Mouse (Mus musculus) embryonic facial prominence, embryonic 14.5 days (tissue): ENCODE measurements around the gene Adgrv1. TPM values are rescaled to one million over a fixed set of nuclear protein-coding genes. Genes with fewer than 3 reads are reported as not detected.

Source experiments
- ATAC-seq: fragments of 200-750 bp; cut with Nextera tagmentation; 2 replicates; pipeline ENCODE4 v1.8.0; 2017; ENCODE audit warnings: low read depth, moderate number of reproducible peaks, moderate TSS enrichment
- DNase-seq: peaks from one replicate; pipeline ENCODE4 v3.0.0-alpha.2; 2015; ENCODE audit warnings: low spot score
- H3K27ac ChIP-seq: fragments of 300-500 bp; sonication (generic); replicated peaks from 2 replicates; pipeline ENCODE4 v1.5.1; 2014; ENCODE audit warnings: low read depth, mild to moderate bottlenecking, low read length, moderate library complexity
- H3K27me3 ChIP-seq: fragments of 300-500 bp; sonication (generic); replicated peaks from 2 replicates; pipeline ENCODE4 v1.6.1; 2014; ENCODE audit warnings: low read length; ENCODE audit not compliant: control insufficient read depth, insufficient read depth
- H3K36me3 ChIP-seq: fragments of 300-500 bp; sonication (generic); 2 replicates; pipeline ENCODE4 v1.6.1; 2014; ENCODE audit warnings: low read length, mixed read lengths; ENCODE audit not compliant: control insufficient read depth, insufficient read depth
- H3K4me1 ChIP-seq: fragments of 300-500 bp; sonication (generic); 2 replicates; pipeline ENCODE4 v1.6.1; 2014; ENCODE audit warnings: antibody characterized with exemption, low read length; ENCODE audit not compliant: control insufficient read depth, insufficient read depth
- H3K4me2 ChIP-seq: fragments of 300-500 bp; sonication (generic); 2 replicates; pipeline ENCODE4 v1.6.1; 2014; ENCODE audit warnings: low read depth, mild to moderate bottlenecking, low read length, moderate library complexity, mixed read lengths
- H3K4me3 ChIP-seq: fragments of 300-500 bp; sonication (generic); 2 replicates; pipeline ENCODE4 v1.5.1; 2014; ENCODE audit warnings: low read depth, mild to moderate bottlenecking, low read length
- H3K9ac ChIP-seq: fragments of 300-500 bp; sonication (generic); 2 replicates; pipeline ENCODE4 v1.6.1; 2014; ENCODE audit warnings: low read depth, mild to moderate bottlenecking, low read length, moderate library complexity, mixed read lengths
- H3K9me3 ChIP-seq: fragments of 300-500 bp; sonication (generic); 2 replicates; pipeline ENCODE4 v1.6.1; 2016; ENCODE audit warnings: low read length; ENCODE audit not compliant: control insufficient read depth
- WGBS: fragments of 180-500 bp; shearing (Covaris S2); extraction: QIAGEN DNeasy Blood & Tissue Kit; methylation state at CpG from one replicate; pipeline ENCODE4 v1.1.7; 2014; 5-methylcytosine and 5-hydroxymethylcytosine counted together
- polyA plus RNA-seq: library from polyadenylated mRNA; unstranded; fragments of >200 nt; fragmentation: Nextera tagmentation; extraction: Ambion mirVana; gene quantifications from 2 replicates; pipeline ENCODE4 v1.2.1, GENCODE M21; 2014

Gene Adgrv1
- polyA plus RNA-seq, 1 experiment from 2014 or later = 0.61 TPM

- no peaks in the 10 kb centered on the region for H3K36me3 ChIP-seq
- H3K9ac ChIP-seq = no peak overlapping the region
- 0 out of 2 replicates have a peak, but pooled peaks cover 3% of the 10 kb centered on the region for H3K4me1 ChIP-seq
- H3K9me3 ChIP-seq = no peaks in the 10 kb centered on the region
- no peak overlapping the region for H3K4me2 ChIP-seq
- H3K4me3 ChIP-seq = no peak overlapping the region
- no peak for ATAC-seq
- H3K27me3 ChIP-seq = no peaks in the 10 kb centered on the region
- no peak for DNase-seq
- WGBS = 82% methylated on average over 2 of the region's 2 CpGs
- no peak overlapping the region for H3K27ac ChIP-seq
Observed at GRCm38 (mm10) chr13:81241181-81241580, 391.8 kb downstream of the Adgrv1 start.

GRCm38 (mm10) chr13:81239836-81240235, 393.1 kb downstream of the Adgrv1 start:
- H3K27me3 ChIP-seq = no peaks in the 10 kb centered on the region
- no peak overlapping the region for H3K4me3 ChIP-seq
- no peak overlapping the region for H3K27ac ChIP-seq
- 0 out of 2 replicates have a peak, but pooled peaks cover 3% of the 10 kb centered on the region for H3K4me1 ChIP-seq
- 97% methylated on average over 10 of the region's 10 CpGs for WGBS
- DNase-seq = no peak
- no peak for ATAC-seq
- H3K4me2 ChIP-seq = no peak overlapping the region
- no peak overlapping the region for H3K9ac ChIP-seq
- no peaks in the 10 kb centered on the region for H3K36me3 ChIP-seq
- H3K9me3 ChIP-seq = no peaks in the 10 kb centered on the region

GRCm38 (mm10) chr13:81239427-81239826, 393.5 kb downstream of the Adgrv1 start:
- Histone ChIP-seq H3K4me2 (no peak overlapping the region), H3K4me3 (no peak overlapping the region), H3K27me3 (no peaks in the 10 kb centered on the region), H3K9ac (no peak overlapping the region), H3K36me3 (no peaks in the 10 kb centered on the region), H3K9me3 (no peaks in the 10 kb centered on the region), H3K27ac (no peak overlapping the region), H3K4me1 (0 out of 2 replicates have a peak, but pooled peaks cover 3% of the 10 kb centered on the region)
- DNase-seq (no peak), ATAC-seq (no peak)
- WGBS = 90% methylated on average over 3 of the region's 3 CpGs

GRCm38 (mm10) chr13:81238855-81239254, 394.1 kb downstream of the Adgrv1 start:
- WGBS = 88% methylated on average over 7 of the region's 7 CpGs
- H3K4me1 ChIP-seq = 0 out of 2 replicates have a peak, but pooled peaks cover 3% of the 10 kb centered on the region
- no peaks in the 10 kb centered on the region for H3K27me3 ChIP-seq
- no peak overlapping the region for H3K4me2 ChIP-seq
- H3K4me3 ChIP-seq = no peak overlapping the region
- no peak overlapping the region for H3K27ac ChIP-seq
- DNase-seq (no peak), ATAC-seq (no peak)
- H3K36me3 ChIP-seq = no peaks in the 10 kb centered on the region
- H3K9me3 ChIP-seq = no peaks in the 10 kb centered on the region
- H3K9ac ChIP-seq = no peak overlapping the region

GRCm38 (mm10) chr13:81237947-81238346, 395.0 kb downstream of the Adgrv1 start:
- no peak for ATAC-seq
- DNase-seq = peak; percentile 27
- no peak overlapping the region for H3K27ac ChIP-seq
- no peaks in the 10 kb centered on the region for H3K9me3 ChIP-seq
- 65% methylated on average over 5 of the region's 5 CpGs for WGBS
- H3K27me3 ChIP-seq = no peaks in the 10 kb centered on the region
- no peak overlapping the region for H3K9ac ChIP-seq
- H3K4me3 ChIP-seq = no peak overlapping the region
- no peak overlapping the region for H3K4me2 ChIP-seq
- no peaks in the 10 kb centered on the region for H3K36me3 ChIP-seq
- H3K4me1 ChIP-seq = 0 out of 2 replicates have a peak, but pooled peaks cover 3% of the 10 kb centered on the region

GRCm38 (mm10) chr13:81236758-81237395, 396.1 kb downstream of the Adgrv1 start:
- H3K27ac ChIP-seq = no peak overlapping the region
- H3K4me3 ChIP-seq = no peak overlapping the region
- H3K9me3 ChIP-seq = no peaks in the 10 kb centered on the region
- no peaks in the 10 kb centered on the region for H3K36me3 ChIP-seq
- 0 out of 2 replicates have a peak, but pooled peaks cover 3% of the 10 kb centered on the region for H3K4me1 ChIP-seq
- DNase-seq = peak; percentile 29
- 0 out of 2 replicates have a peak, but pooled peaks have one; percentile 51 for ATAC-seq
- 62% methylated on average over 3 of the region's 3 CpGs for whole genome bisulfite sequencing
- no peak overlapping the region for H3K4me2 ChIP-seq
- H3K9ac ChIP-seq = no peak overlapping the region
- no peaks in the 10 kb centered on the region for H3K27me3 ChIP-seq

- ATAC-seq (peak; percentile 23; the same call in 1 of the 2 replicates), DNase-seq (peak; percentile 66)
- no peaks in the 10 kb centered on the region for H3K36me3 ChIP-seq
- H3K27ac ChIP-seq = no peak overlapping the region
- H3K4me3 ChIP-seq = no peak overlapping the region
- no peaks in the 10 kb centered on the region for H3K9me3 ChIP-seq
- no peaks in the 10 kb centered on the region for H3K27me3 ChIP-seq
- 0 out of 2 replicates have a peak, but pooled peaks cover 3% of the 10 kb centered on the region for H3K4me1 ChIP-seq
- 36% methylated on average over 2 of the region's 2 CpGs for WGBS
- no peak overlapping the region for H3K9ac ChIP-seq
- H3K4me2 ChIP-seq = no peak overlapping the region
Observed at GRCm38 (mm10) chr13:81234031-81234430, 398.9 kb downstream of the Adgrv1 start.

GRCm38 (mm10) chr13:81232839-81233238, 400.1 kb downstream of the Adgrv1 start:
- H3K27ac ChIP-seq = no peak overlapping the region

GRCm38 (mm10) chr13:81230161-81230560, 402.8 kb downstream of the Adgrv1 start:
- Histone ChIP-seq H3K27me3 (no peaks in the 10 kb centered on the region), H3K4me1 (no peaks in the 10 kb centered on the region), H3K9me3 (no peaks in the 10 kb centered on the region), H3K27ac (no peak overlapping the region), H3K9ac (no peak overlapping the region), H3K4me2 (no peak overlapping the region), H3K4me3 (no peak overlapping the region), H3K36me3 (no peaks in the 10 kb centered on the region)
- no peak for DNase-seq
- WGBS = 67% methylated on average over 4 of the region's 4 CpGs
- no peak for ATAC-seq

More at GRCm38 (mm10) chr13:81232839-81233238, 400.1 kb downstream of the Adgrv1 start:
- H3K4me1 ChIP-seq = 0 out of 2 replicates have a peak, but pooled peaks cover under 1% of the 10 kb centered on the region
- no peak overlapping the region for H3K9ac ChIP-seq
- no peaks in the 10 kb centered on the region for H3K27me3 ChIP-seq
- H3K9me3 ChIP-seq = no peaks in the 10 kb centered on the region
- H3K4me2 ChIP-seq = no peak overlapping the region
- peak; percentile 70 for DNase-seq
- H3K4me3 ChIP-seq = no peak overlapping the region
- H3K36me3 ChIP-seq = no peaks in the 10 kb centered on the region
- ATAC-seq = peak; percentile 54; the same call in 1 of the 2 replicates
